ENCODE assay signal across 8 mouse cellular contexts in genomic region chr5:122048686-122049663, GRCm38 (mm10). TPM values are rescaled to one million over a fixed set of nuclear protein-coding genes. Genes with fewer than 3 reads are reported as not detected.
DNase-seq lines count a peak whose midpoint lies in the region.

No protein-coding gene starts in this region.

- peak; percentile 46 for DNase-seq in left cerebral cortex, postnatal 4 days
- no peak for DNase-seq in left cerebral cortex, adult 8-10 months (ENCODE audit: low spot score in 2 of 2)
- DNase-seq in cerebellum, adult 9-11 months, result peak; percentile 58
- peak; percentile 30 for DNase-seq in hindbrain, embryonic 10.5 days (ENCODE audit: low spot score)
- peak; percentile 23 for DNase-seq in midbrain, embryonic 10.5 days (ENCODE audit: low spot score)
- no peak for DNase-seq in layer of hippocampus, adult 18-20 months (ENCODE audit: low spot score in 2 of 2)
- no peak for DNase-seq in thymus, adult 18-20 months
- no peak for DNase-seq in ovary, postnatal 36 days (ENCODE audit: low spot score)

- intact Hi-C loops in left cerebral cortex, postnatal 4 days (cut with DNase I), result no loop called here

- no peaks in the 10 kb centered on the region for H3K9me3 ChIP-seq in hindbrain, embryonic 10.5 days
- H3K9me3 ChIP-seq in midbrain, embryonic 10.5 days (replicated peaks), result no peaks in the 10 kb centered on the region

- WGBS in hindbrain, embryonic 10.5 days, result 1% methylated on average over 52 of the region's 52 CpGs
- WGBS in midbrain, embryonic 10.5 days, result under 1% methylated on average over 52 of the region's 52 CpGs

- H3K4me3 ChIP-seq in hindbrain, embryonic 10.5 days, result peak overlapping the region; percentile 78
- peak overlapping the region; percentile 86 for H3K4me3 ChIP-seq in midbrain, embryonic 10.5 days

- H3K36me3 ChIP-seq in hindbrain, embryonic 10.5 days, result no peaks in the 10 kb centered on the region
- H3K36me3 ChIP-seq in midbrain, embryonic 10.5 days, result no peaks in the 10 kb centered on the region

- peaks cover 83% of the 10 kb centered on the region for H3K27me3 ChIP-seq in hindbrain, embryonic 10.5 days (ENCODE audit: insufficient read depth, poor library complexity, severe bottlenecking)
- peaks cover 77% of the 10 kb centered on the region for H3K27me3 ChIP-seq in midbrain, embryonic 10.5 days (ENCODE audit: low read depth, poor library complexity, severe bottlenecking)

- peak overlapping the region; percentile 95 for H3K27ac ChIP-seq in hindbrain, embryonic 10.5 days
- H3K27ac ChIP-seq in midbrain, embryonic 10.5 days (replicated peaks), result peak overlapping the region; percentile 98

- H3K4me1 ChIP-seq in hindbrain, embryonic 10.5 days (replicated peaks), result peaks cover 57% of the 10 kb centered on the region
- H3K4me1 ChIP-seq in midbrain, embryonic 10.5 days, result peaks cover 62% of the 10 kb centered on the region

RNA-seq across cellular contexts. Expression of gene Cux2, which starts 0.9 kb away (rescaled TPM):
- total RNA-seq in left cerebral cortex, postnatal 4 days (2021), result 100 to 1,000 TPM; 182 to 239 TPM
- total RNA-seq in left cerebral cortex, adult 8-10 months (2022), result 100 to 1,000 TPM; 150 to 185 (median 160) TPM
- polyA plus RNA-seq in hindbrain, embryonic 10.5 days (2016; fragmentation: Nextera tagmentation; extraction: Ambion mirVana), result 4.5 and 12.0 TPM in 2 replicates
- polyA plus RNA-seq in midbrain, embryonic 10.5 days (2016; fragmentation: Nextera tagmentation; extraction: Ambion mirVana), result 6.4 and 10.2 TPM in 2 replicates
- total RNA-seq in layer of hippocampus, adult 18-20 months (2021), result 10 to 100 TPM; 30.8 to 31.3 TPM

RNA-seq across cellular contexts. Expression of gene Myl2, which starts 51.8 kb away (rescaled TPM):
- total RNA-seq in left cerebral cortex, postnatal 4 days (2021), result not detected
- total RNA-seq in left cerebral cortex, adult 8-10 months (2022), result 1 to 10 TPM; 2.4 to 9.2 (median 3.9) TPM
- polyA plus RNA-seq in hindbrain, embryonic 10.5 days (2016; fragmentation: Nextera tagmentation; extraction: Ambion mirVana), result 0.59 and 1.4 TPM in 2 replicates
- polyA plus RNA-seq in midbrain, embryonic 10.5 days (2016; fragmentation: Nextera tagmentation; extraction: Ambion mirVana), result 0.43 and 0.59 TPM in 2 replicates
- 1 to 10 TPM; 1.1 to 2.2 TPM for total RNA-seq in layer of hippocampus, adult 18-20 months (2021)

Comparison
In these comparisons a context has a peak if more than half of its experiments do, and no peak if none do; other contexts are left out.
1. DNase-seq: peak in left cerebral cortex, postnatal 4 days (single experiment), cerebellum, adult 9-11 months (single experiment), hindbrain, embryonic 10.5 days (single experiment) and midbrain, embryonic 10.5 days (single experiment); none in left cerebral cortex, adult 8-10 months (0 of 2), layer of hippocampus, adult 18-20 months (0 of 2), thymus, adult 18-20 months (0 of 2) and ovary, postnatal 36 days (single experiment).
2. RNA of gene Cux2, which starts 0.9 kb away (total RNA-seq): 182 to 239 TPM in left cerebral cortex, postnatal 4 days and 150 to 185 TPM in left cerebral cortex, adult 8-10 months; 30.8 to 31.3 TPM in layer of hippocampus, adult 18-20 months; every median in the first group is over 4 times any median in the second.